Mouse (Mus musculus) kidney, adult 8-10 months (tissue): ENCODE data around the gene Jmjd4.

Experiments used
- DNase-seq, 2 experiments: peaks; one replicate each; pipeline ENCODE4 v3.0.0; 2022

The Jmjd4 gene

GRCm38 (mm10) chr11:59449741-59450229 is at the start of gene Jmjd4:
Gene Jmjd4 (plus strand): TSS chr11:59450045.
- DNase-seq = peak; percentile 90 to 91

GRCm38 (mm10) chr11:59400876-59401275 is 49.0 kb upstream of the Jmjd4 start:
- no peak for DNase-seq

GRCm38 (mm10) chr11:59405761-59406160 is 44.1 kb upstream of the Jmjd4 start:
- no peak for DNase-seq

GRCm38 (mm10) chr11:59410851-59411250 is 39.0 kb upstream of the Jmjd4 start:
- DNase-seq = no peak

GRCm38 (mm10) chr11:59412058-59412457 is 37.8 kb upstream of the Jmjd4 start:
- DNase-seq = no peak

- DNase-seq = no peak
These were observed 36.6 kb upstream of the Jmjd4 start for GRCm38 (mm10) chr11:59412999-59413863.

- no peak for DNase-seq
These were observed 31.1 kb upstream of the Jmjd4 start for GRCm38 (mm10) chr11:59418708-59419107.

GRCm38 (mm10) chr11:59421436-59421835 is 28.4 kb upstream of the Jmjd4 start:
- DNase-seq = peak in 1 of 2 experiments; percentile 14

- DNase-seq = no peak
These were observed 27.9 kb upstream of the Jmjd4 start for GRCm38 (mm10) chr11:59421967-59422366.

- no peak for DNase-seq
These were observed 26.7 kb upstream of the Jmjd4 start for GRCm38 (mm10) chr11:59423010-59423588.

- DNase-seq = no peak
These were observed 24.2 kb upstream of the Jmjd4 start for GRCm38 (mm10) chr11:59425671-59426101.

GRCm38 (mm10) chr11:59428057-59428660 is 21.7 kb upstream of the Jmjd4 start:
- peak; percentile 33 to 43 for DNase-seq

- DNase-seq = peak; percentile 24 to 39
These were observed 19.9 kb upstream of the Jmjd4 start for GRCm38 (mm10) chr11:59429959-59430358.

GRCm38 (mm10) chr11:59432261-59432660 is 17.6 kb upstream of the Jmjd4 start:
- DNase-seq = no peak

GRCm38 (mm10) chr11:59437954-59438353 is 11.9 kb upstream of the Jmjd4 start:
- no peak for DNase-seq

- no peak for DNase-seq
These were observed 6.7 kb upstream of the Jmjd4 start for GRCm38 (mm10) chr11:59443102-59443501.

- DNase-seq = peak in 1 of 2 experiments; percentile 15
These were observed 456 bp downstream of the Jmjd4 start for GRCm38 (mm10) chr11:59450230-59450771.

- no peak for DNase-seq
These were observed 1.2 kb downstream of the Jmjd4 start, which contains the start of gene Snap47 for GRCm38 (mm10) chr11:59451086-59451485. Gene Snap47 (minus strand): TSS chr11:59451186.

GRCm38 (mm10) chr11:59456346-59456745 is 6.5 kb downstream of the Jmjd4 start:
- DNase-seq = no peak

GRCm38 (mm10) chr11:59456891-59457290 is 7.0 kb downstream of the Jmjd4 start:
- DNase-seq = no peak

GRCm38 (mm10) chr11:59458973-59459372 is 9.1 kb downstream of the Jmjd4 start:
- peak; percentile 79 to 89 for DNase-seq

- no peak for DNase-seq
These were observed 10.6 kb downstream of the Jmjd4 start for GRCm38 (mm10) chr11:59460459-59460858.
